Mouse (Mus musculus): ENCODE measurements around the gene Pbxip1. TPM values are rescaled to one million over a fixed set of nuclear protein-coding genes. Genes with fewer than 3 reads are reported as not detected.
"Not testable (repeated sequence)": the region's sequence is repeated elsewhere in the genome, so short reads cannot be mapped to it uniquely, and the experiment has no call there.

Pbxip1 gene
- total RNA-seq, 4 experiments from 2014 or later: 67.8 to 74.7 (median 71.2) TPM

- no peak for DNase-seq (ENCODE audit: low spot score)
Measured at GRCm38 (mm10) chr3:89408448-89408847, 28.1 kb upstream of the Pbxip1 start.

- DNase-seq (ENCODE audit: low spot score): no peak
Measured at GRCm38 (mm10) chr3:89409701-89410100, 26.8 kb upstream of the Pbxip1 start.

- no peak for DNase-seq (ENCODE audit: low spot score)
Measured at GRCm38 (mm10) chr3:89410864-89411263, 25.6 kb upstream of the Pbxip1 start.

GRCm38 (mm10) chr3:89411490-89412393 lies 24.8 kb upstream of the Pbxip1 start, which contains the start of gene Flad1:
Gene Flad1, minus strand, starts transcription at chr3:89411870.
- peak; percentile 100 for DNase-seq (ENCODE audit: low spot score)

GRCm38 (mm10) chr3:89416158-89416557 lies 20.3 kb upstream of the Pbxip1 start:
- no peak for DNase-seq (ENCODE audit: low spot score)

- no peak for DNase-seq (ENCODE audit: low spot score)
Measured at GRCm38 (mm10) chr3:89417131-89417530, 19.4 kb upstream of the Pbxip1 start.

- DNase-seq (ENCODE audit: low spot score): no peak
Measured at GRCm38 (mm10) chr3:89417840-89418169, 18.7 kb upstream of the Pbxip1 start.

GRCm38 (mm10) chr3:89418170-89418860 lies 18.2 kb upstream of the Pbxip1 start, which contains the start of the genes Cks1b and Shc1:
Gene Cks1b, minus strand, starts transcription at chr3:89418383.
Gene Shc1, plus strand, starts transcription at chr3:89418443.
- peak; percentile 98 for DNase-seq (ENCODE audit: low spot score)

- peak; percentile 87 for DNase-seq (ENCODE audit: low spot score)
Measured at GRCm38 (mm10) chr3:89418861-89419250, 17.6 kb upstream of the Pbxip1 start.

GRCm38 (mm10) chr3:89419571-89419970 lies 16.9 kb upstream of the Pbxip1 start:
- peak; percentile 81 for DNase-seq (ENCODE audit: low spot score)

GRCm38 (mm10) chr3:89419981-89420380 lies 16.5 kb upstream of the Pbxip1 start:
- DNase-seq (ENCODE audit: low spot score): no peak

GRCm38 (mm10) chr3:89420421-89420820 lies 16.1 kb upstream of the Pbxip1 start:
- no peak for DNase-seq (ENCODE audit: low spot score)

- DNase-seq (ENCODE audit: low spot score): peak; percentile 90
Measured at GRCm38 (mm10) chr3:89421002-89421774, 15.3 kb upstream of the Pbxip1 start.

GRCm38 (mm10) chr3:89421810-89422473 lies 14.6 kb upstream of the Pbxip1 start:
- DNase-seq (ENCODE audit: low spot score): no peak

- no peak for DNase-seq (ENCODE audit: low spot score)
Measured at GRCm38 (mm10) chr3:89422556-89423205, 13.8 kb upstream of the Pbxip1 start.

- DNase-seq (ENCODE audit: low spot score): no peak
Measured at GRCm38 (mm10) chr3:89424416-89425140, 11.9 kb upstream of the Pbxip1 start.

- DNase-seq (ENCODE audit: low spot score): no peak
Measured at GRCm38 (mm10) chr3:89425141-89425525, 11.4 kb upstream of the Pbxip1 start.

GRCm38 (mm10) chr3:89425876-89426275 lies 10.6 kb upstream of the Pbxip1 start:
- no peak for DNase-seq (ENCODE audit: low spot score)

GRCm38 (mm10) chr3:89429021-89429420 lies 7.5 kb upstream of the Pbxip1 start:
- DNase-seq (ENCODE audit: low spot score): not testable (repeated sequence)
